Mouse (Mus musculus): Measurements from ENCODE around the gene B3gnt3.
"Not testable (repeated sequence)": the region's sequence is repeated elsewhere in the genome, so short reads cannot be mapped to it uniquely, and the experiment has no call there.

B3gnt3 gene

DNA sequence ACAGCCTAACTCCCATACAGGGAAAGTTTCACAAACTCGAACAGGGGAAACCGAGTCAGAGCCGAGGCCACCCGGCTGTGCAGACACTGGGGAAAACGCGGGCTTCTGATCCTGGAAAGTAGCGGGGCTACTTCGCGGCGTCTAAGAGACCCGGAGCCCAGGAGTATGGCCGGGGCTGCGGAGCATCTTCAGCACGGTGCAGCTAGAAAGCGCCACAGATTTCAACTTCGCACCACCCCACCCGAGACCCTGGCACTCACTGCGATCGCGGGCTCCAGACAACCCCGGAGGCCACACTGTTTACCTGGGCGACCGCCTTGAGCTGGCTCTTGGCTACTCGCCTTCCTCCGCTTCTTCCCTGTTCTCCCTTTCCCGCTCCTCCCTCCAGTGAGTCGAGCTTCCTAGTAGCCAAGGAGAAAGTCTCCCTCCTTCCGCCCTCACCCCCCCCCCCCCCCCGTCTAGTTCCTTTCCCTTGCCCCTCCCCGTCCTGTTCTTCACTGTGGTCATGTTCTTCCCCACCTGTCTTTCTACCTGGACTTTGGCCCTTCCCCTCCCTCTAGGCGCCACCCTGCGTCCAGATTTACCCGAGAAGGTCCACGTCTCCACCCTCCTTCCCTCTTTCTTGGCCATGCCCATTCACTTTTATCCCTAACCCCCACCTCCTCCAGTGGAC lies at the start of gene B3gnt3:
TSS of gene B3gnt3 (minus strand) at position 376 of the 673 bp plus-strand sequence.
- DNase-seq, result peak in 1 of 2 experiments; percentile 5

DNA sequence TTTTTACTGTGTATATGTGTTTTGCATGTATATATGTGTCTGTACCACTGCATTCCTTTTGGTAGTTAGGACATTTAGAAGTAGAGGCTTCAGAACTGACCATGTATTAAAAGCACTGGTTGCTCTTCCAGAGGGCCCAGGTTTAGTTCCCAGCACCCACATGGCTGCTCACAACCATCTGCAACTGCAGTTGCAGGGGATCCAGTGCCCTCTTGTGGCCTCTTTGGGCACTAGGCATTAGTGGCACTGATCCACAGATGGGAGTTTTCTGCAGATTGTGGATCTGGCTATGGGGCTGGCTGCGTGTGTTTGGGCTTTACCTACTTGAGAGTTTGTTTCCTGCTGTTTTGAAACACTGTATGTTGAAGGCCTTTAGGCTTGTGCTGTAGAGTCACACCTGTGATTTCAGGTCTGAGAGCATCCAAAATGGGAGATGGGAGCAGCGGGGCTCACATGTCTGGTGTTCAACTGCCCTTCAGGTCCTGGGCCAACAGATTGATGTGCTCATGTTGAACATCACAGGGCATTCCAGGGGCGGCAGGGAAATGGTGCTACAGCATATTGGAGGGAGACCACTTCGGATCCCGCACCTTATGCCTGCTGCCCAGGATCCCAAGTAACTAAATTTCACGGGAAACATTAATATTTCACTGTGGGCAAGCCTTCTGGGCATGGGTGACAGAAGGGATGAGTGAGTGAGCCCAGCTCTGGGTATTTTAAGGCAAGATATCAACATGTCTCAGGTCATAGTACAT lies 47.9 kb upstream of the B3gnt3 start:
- DNase-seq, result not testable (repeated sequence)

DNA sequence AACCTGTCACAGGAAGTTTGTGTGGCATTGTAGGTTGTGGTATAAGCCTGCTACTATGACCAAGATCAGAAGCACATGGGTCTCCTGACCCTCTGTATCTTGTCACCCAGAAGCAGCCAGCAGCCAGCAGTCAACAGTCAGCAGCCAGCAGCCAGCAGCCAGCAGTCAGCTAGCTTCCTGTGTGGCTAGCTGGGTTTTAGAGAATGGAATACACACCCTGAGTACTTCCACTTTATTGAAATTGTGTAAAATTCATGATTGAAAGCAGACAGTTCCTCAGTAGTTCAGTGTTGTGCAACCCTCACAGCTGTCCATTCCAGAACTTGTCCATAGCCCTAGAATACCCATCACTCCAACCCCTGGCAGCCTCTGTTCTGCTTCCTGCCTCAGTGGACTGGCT lies 45.5 kb upstream of the B3gnt3 start:
- not testable (repeated sequence) for DNase-seq

DNA sequence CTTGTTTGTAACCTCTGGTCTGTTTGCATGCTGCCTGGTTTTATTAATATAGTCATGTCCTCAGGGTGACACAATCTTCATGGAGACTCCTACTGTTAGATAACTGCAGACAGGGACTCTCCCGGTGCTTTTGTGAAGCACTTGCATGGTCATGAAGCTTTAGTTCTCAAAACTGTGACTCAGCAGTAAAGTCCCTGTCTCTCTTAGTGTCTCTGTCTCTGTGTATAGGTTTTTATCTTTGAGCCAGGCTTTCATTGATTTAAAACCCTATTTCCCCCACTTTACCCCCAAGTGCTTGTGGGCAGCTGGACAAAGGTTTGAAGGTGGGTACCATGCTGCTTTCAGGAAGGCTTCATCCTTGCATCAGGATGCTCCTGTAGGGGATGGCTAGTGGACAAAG lies 43.7 kb upstream of the B3gnt3 start:
- no peak for DNase-seq

DNA sequence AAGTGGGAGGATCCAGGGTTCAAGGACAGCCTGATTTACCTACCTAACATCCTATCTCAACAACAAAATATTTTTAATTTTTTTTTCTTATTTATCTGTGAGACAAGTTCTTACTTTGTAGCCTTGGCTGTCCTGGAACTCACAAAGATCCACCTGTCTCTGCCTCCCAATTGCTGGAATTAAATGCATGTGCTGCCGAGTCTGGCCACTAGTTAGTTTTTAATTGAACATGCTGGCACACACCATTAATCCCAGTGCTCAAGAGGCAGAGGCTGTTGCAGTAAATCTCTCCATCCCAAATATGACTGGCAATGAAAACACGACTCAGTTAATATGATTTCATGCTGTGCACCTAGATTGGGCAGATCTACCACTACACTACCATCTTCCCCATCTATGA lies 41.2 kb upstream of the B3gnt3 start:
- DNase-seq, result no peak

DNA sequence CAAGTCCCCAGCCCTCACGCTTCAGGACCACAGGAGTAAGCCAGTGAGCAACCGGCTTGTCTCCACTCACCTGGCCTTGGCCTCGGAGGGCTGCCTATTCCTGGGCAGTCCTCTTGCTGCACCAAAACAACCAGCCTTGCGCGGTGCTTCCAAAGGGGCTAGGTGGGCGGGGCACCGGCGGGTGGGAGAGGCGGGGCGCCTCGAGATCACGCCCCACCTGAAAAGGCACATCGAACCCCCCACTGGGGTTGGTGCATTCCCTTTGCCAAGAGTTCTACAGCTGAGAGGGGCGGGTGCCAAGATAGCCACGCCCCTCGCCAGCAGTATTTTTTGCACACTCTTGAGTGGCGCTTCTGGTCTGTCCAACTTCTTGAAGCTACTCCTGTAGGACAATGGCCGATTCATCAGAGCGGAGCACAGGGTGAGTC lies 40.1 kb upstream of the B3gnt3 start:
- no peak for DNase-seq

DNA sequence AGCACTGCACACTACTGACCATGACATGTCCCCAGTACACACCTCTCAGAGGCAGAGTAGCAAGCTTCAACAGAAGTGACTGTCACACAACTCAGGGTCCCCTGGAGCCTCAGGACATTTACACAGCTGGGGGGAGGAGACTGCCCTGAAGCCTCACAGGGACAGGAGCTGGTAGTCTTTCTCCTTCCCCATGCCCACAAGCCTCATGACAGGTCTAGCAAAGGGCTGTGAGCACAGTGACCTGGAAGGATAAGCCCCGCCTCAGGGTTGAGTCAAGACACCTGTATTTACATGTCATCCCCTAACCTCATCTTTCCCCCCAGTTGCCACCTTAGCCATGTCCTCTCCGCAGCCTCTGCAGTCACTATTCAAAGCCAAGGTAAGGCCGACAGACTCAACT lies 39.6 kb upstream of the B3gnt3 start:
- DNase-seq, result no peak

DNA sequence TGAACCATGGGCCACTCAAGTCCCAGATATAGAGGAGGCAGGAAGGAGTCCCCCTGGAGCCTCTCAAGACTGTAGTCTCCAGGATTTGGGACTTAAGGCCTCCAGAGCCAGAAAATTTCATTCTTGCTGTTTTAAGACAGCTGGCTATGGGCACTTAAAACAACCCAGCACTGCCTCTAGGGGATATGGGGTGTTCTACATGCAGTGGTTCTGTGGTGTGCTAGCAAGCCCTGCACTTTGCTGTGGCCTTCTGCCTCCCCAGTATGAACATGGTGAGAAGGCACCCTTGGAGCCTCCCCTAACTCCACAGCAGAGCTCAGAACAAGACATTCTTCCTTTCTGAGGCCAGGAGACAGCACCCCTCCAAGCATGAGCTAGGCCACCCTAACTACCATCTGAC lies 36.7 kb upstream of the B3gnt3 start:
- DNase-seq, result not testable (repeated sequence)

DNA sequence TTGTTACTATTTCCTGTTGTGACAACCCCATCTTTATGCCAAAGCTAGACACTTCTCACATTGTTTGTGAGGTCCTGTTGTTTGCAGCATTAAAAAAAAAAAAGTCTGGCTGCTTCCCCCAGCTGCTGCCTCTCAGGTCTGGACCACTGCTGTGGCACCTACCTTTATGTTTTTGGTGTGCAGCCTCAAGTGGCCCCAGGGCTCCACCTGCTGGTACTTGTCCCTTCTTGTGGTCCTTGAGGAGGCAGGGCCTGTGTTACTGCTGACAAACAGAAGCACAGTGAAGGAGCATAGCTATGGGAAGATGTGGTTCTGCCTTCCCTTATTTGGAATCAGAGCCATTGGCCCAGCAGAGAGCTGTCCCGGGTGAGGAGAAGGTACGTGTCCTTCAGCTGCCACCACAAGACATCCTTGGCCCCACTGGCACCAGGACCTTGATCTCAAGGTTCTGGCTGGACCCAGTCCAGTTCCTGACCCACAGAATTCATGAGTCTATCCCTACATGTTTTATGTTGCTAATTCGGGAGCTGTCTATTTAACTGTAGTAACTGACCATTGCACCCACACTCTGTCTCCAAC lies 30.2 kb upstream of the B3gnt3 start:
- peak; percentile 72 to 84 for DNase-seq

DNA sequence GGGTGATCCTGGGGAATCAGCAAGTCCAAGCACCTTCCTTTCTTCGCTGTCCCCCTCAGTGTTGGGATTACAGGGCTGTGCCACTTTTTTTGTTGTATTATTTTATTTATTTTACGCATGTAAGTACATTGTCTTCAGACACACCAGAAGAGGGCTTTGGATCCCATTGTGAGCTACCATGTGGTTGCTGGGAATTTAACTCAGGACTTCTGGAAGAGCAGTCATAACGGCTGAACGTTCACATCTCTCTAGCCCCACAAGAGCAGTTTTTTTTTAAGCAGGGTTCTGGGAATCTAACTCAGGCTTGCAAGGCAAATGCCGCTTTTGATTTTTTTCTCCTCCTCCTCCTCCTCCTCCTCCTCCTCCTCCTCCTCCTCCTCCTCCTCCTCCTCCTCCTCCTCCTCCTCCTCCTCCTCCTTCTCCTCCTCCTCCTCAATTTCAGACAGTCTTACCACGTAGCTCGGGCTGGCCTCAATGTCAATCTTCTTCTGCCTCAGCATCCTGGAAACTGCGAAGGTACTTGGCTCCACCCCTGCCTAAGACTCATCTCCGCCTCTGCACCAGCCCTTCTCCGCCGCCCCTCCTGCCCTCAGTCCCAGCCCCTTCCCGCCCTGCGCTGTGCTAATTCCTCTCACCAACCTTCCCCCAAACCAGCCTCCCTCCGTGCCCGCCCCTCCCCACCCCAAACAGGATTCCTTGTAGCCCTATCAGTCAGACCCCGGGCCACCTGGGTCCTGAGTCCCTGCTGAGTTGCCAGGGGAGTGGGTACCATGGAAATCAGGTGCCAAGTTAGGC lies 27.4 kb upstream of the B3gnt3 start:
- DNase-seq, result peak in 1 of 2 experiments; percentile 48

DNA sequence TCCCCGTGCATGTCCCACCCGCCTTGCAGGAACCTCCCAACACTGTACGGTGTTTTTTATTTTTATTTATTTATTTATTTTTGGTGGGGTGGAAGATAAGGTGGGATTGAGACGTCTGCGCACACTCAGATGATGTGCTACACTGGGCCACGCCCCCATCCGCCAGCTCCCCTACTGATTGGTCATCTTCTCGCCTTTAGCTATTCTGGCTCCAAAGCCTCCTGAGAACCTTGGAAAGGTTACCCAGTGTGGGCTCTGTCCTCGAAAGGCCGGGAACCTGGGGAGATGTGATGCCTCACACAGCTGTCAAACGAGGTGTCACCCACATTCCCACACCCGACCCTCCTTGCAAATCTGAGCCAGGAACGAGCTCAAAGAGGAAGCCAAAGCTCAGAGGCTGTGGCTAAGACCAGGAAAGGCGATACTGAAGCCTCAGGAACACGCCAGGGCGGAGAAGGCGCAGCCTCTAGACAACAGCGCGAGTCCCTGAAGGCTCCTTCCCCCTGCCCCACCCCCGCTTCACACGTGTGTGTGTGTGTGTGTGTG lies 26.7 kb upstream of the B3gnt3 start:
- peak; percentile 74 to 84 for DNase-seq

DNA sequence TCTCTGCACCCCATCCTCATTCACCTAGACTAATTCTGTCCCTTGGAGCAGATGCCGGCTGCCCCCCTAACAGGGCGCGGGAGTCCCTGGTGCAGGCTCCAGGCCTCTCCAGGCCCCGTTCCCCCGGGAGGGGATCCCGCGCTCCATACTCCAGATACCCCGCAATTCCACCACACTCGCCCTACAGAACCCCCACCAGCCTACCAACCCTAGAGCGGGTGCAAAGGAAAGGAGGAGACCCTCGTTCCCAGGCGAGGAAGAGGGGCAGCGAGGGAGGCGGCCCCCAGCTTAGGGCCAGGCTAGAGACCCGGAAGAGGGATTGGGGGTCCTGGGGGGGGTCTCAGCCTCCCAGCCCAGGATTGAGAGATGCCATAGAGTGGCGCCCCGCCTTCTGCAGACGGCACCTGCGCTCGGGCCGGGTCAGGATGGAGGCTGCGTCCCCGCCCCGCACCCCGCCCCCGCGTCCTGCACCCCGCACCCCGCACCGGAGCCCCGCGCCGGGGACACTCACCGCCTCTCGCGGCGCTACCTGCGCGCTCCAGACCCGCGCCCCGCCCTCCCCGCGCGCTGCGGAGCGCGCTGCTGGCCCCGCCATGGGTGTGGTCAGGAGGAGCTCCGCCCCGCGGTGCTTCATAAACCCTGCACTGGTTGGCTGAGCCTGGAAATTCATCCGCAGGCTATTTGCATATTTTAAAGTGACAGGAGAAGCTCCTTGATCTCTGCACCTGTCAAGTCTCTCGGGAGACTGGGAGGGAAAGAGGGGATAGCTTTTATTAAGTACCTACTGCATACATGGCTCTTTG lies 23.7 kb upstream of the B3gnt3 start, which contains the start of gene Fcho1:
TSS of gene Fcho1 (minus strand) at position 595 of the 803 bp plus-strand sequence.
- peak; percentile 89 to 94 for DNase-seq

DNA sequence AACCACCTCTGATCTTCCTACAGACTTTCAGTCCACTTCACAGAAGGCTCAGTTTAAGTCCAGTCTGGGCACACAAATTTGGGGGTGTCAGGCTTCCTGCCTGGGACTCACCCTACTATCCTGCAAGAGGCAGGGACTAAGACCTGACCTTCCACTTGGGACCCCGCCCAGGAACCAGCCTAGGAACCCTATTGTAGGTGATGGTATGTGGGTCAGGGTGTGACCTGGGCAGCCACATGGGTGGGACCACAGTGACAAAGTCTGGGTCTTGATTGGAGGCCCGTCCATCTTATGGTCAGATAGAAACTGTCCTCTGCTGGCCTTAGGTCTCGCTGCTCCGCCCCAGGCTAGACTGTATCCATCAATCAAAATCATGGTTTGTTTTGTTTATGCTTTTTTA lies 22.8 kb upstream of the B3gnt3 start:
- no peak for DNase-seq

DNA sequence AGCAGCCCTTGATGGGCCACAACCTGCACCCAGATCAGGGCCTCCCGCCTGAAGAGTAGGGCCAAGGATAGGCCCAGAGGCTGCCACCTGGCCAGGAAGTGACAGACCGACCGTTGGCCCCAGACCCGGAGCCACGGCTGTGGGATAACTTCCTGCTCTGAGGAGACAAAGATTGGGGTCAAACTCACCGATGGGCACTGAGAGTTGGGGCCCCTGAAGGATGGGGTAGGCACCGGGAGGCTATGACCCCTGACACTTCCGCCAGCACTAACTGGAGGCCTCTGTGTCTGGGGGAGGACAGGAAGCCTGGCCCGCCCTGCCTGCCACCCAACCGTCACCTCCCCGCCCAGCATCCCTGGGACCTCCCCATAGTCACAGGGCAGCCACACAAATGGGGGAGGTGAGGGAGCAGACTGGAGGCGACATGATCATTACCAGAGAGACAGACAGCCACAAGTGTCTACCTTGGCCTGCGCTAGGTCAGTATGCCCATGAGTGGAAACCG lies 21.5 kb upstream of the B3gnt3 start:
- no peak for DNase-seq

DNA sequence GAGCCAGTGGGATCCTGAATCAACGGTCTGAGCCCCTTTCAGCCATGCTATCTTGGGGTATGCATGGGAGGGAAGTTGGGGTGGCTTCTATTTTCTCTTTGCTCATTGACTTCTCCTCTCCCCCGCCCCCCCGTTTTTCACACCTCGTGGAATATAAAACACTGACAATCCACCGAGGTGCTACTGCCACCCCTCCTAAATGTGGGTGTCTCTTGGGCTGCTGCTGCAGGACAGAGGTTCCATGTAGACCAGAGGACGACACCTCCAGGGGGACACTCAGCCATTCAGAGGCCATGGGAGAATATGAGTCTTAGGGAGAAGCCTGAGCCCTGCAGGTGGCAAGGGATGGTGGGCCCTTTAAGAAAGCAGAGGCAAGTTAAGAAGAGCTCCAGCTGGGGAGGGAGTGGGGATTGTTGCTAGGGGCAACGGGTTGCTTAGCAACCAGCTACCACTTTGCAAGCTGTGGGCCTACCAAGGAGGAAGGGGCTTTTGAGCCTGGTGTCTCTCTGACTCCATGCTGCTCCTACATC lies 18.4 kb upstream of the B3gnt3 start:
- no peak for DNase-seq

DNA sequence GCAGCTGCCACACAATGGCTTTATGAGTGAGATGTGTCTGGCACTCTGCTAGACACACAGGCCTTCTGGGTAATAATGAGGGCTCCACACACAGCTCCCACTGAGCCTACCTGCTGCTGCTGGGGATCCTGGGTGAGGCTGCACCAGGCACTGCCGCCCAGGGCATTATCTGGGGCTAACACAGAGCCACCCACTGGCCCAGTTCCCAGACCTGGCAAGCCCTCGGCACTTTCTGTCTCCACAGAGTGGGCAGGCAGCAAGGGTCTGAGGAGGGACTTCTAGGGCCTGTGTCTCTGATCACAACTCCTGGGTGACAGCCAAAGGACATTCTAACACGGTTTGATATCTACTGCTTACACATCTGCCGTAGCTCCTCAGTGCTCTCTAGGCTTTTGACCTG lies 17.6 kb upstream of the B3gnt3 start:
- DNase-seq, result peak; percentile 48 to 67

DNA sequence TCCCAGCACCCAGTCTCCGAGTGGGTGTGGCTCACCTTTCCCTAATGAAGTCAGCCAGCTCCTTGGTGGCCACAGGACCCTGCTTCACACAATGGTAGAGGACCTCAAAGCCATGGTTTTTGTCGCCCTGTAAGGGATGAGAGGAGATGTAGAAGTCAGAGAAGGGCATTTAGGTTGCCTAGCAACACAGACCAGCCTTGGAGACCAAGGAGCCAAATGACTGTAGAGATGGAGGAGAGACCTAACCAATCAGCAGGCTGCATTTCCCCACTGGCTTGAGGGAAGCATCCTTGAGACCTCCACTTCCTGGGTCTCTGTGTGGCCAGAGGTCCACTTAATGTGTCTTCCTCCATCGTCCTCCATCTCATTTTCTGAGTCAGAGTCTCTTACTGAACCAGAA lies 16.7 kb upstream of the B3gnt3 start:
- no peak for DNase-seq

DNA sequence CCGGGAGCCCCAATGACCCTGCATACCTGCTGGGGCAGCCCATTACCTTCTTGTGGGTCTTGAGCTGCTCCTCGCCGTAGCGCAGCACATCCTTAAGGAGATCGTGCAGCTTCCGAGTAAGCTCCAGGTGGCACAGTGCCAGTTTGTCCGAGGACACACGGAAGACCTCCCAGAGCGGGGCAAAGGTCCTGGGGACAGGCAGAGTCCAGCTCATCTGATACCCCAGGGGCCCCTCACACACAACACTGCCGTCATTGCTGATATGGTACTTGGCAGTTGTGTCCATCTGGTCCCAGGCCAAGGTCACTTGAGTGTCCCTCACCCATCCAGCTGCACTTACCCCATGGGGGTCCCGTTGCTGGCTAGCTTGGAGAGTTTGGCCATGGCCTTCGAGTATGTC lies 15.5 kb upstream of the B3gnt3 start:
- no peak for DNase-seq

DNA sequence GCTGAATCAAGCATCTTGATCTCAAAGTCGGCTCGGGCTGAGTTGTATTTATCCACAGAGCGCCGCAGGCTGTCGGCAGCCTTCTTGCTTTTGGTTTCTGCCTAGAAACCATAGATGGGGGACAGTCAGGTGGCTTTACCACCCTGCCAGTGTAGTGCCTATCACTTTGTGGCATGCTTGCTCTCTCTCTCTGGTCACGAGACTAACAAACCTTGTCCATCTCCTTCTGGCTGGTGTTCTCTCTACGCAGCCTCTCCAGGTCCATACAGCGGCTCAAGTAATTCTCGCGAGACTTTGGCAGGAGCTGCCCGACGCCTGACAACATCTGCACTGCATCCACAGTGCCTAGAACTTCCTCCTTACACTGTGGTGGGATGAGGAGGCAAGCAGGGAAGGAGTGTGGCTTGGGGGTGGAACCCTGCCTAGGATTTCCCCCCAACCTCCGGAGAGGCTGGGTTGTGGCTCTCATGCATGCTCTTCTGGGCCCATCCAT lies 15.0 kb upstream of the B3gnt3 start:
- DNase-seq, result no peak

DNA sequence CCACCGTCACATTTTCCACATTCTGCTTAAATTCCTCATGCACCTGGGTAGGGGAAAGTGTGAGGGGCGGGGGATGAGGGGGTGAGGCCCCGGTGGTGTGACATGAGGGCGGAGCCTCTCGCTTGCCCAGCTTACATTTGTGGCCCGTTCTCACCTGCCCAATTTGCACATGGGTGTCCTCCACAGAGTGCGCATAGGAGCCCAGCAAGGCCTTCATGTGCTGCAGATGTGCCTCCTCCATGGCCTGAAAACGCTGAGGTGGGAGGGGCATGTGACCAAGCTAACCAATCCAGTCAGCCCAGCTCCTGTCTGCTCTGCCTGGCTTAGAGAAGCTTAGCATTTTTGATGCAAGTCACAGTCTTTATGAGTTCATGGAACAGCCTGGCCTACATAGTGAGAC lies 13.9 kb upstream of the B3gnt3 start:
- no peak for DNase-seq

DNA sequence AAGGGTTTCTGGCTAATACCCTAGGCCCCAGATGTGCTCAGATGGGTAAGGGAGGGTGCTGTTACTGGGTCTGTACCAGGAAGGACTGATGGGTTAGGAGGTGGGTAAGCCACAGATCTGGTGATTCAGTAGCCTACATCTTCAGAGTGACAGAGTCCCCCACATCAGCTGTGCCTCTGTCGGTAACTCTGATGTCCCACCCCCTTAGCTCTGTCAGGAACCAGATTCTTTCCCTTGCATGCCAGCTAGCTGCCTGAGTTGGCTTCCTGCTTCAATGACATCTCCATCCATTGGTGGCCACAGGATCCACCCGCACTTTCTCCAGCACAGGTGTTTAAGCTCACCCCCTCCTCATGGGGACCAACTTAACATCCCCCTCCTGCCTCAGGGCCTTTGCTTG lies 10.0 kb upstream of the B3gnt3 start:
- no peak for DNase-seq
